Mouse (Mus musculus): Measurements from ENCODE around the gene Plekhm3.

DNA sequence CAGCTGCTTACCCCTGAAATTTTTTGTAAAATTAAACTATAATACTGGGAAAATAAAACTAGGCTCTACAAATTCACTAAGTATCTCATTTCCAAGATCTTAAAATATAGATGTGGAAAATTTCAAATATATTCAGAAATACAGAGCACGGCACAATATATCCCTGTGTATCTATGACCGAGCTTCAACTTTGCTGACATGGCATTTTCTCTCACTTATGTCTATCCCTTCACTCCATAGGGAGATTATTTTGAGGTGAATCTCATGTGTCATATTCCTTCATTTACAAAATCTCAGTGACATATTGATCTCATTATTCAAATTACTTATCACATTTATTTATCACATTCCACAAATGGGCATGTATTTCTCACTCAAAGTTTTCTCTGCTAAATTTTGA, 143.4 kb downstream of the Plekhm3 start:
- no peak for TF ChIP-seq EP300 (IDR thresholded peaks at IDR 0.05; ENCODE audit: low read depth)
- no peak for TF ChIP-seq CTCF (IDR thresholded peaks at IDR 0.05; ENCODE audit: low read depth)

All from heart, postnatal 0 days (tissue).